Mouse (Mus musculus) forebrain, embryonic 15.5 days (tissue): ENCODE measurements around the gene Ces2e. TPM values are rescaled to one million over a fixed set of nuclear protein-coding genes. Genes with fewer than 3 reads are reported as not detected.

Experiments
- ATAC-seq: fragments of 200-750 bp; cut with Nextera tagmentation; replicated peaks from 2 replicates; pipeline ENCODE4 v1.8.0; 2017; ENCODE audit warnings: mild to moderate bottlenecking, moderate TSS enrichment, moderate library complexity
- H3K27ac ChIP-seq: fragments of 300-500 bp; sonication (generic); replicated peaks from 2 replicates; pipeline ENCODE4 v1.5.1; 2015; ENCODE audit warnings: mild to moderate bottlenecking, inconsistent platforms
- H3K27me3 ChIP-seq: fragments of 300-500 bp; sonication (generic); 2 replicates; pipeline ENCODE4 v1.6.1; 2015; ENCODE audit warnings: inconsistent platforms
- H3K36me3 ChIP-seq: fragments of 300-500 bp; sonication (generic); 2 replicates; pipeline ENCODE4 v1.6.1; 2015; ENCODE audit warnings: mild to moderate bottlenecking, inconsistent platforms
- H3K4me1 ChIP-seq: fragments of 300-500 bp; sonication (generic); 2 replicates; pipeline ENCODE4 v1.6.1; 2015; ENCODE audit warnings: inconsistent platforms
- H3K4me2 ChIP-seq: fragments of 300-500 bp; sonication (generic); replicated peaks from 2 replicates; pipeline ENCODE4 v1.6.1; 2015; ENCODE audit warnings: mild to moderate bottlenecking, inconsistent platforms
- H3K4me3 ChIP-seq: fragments of 300-500 bp; sonication (generic); 2 replicates; pipeline ENCODE4 v1.5.1; 2015; ENCODE audit warnings: mild to moderate bottlenecking, inconsistent platforms
- H3K9ac ChIP-seq: fragments of 300-500 bp; sonication (generic); replicated peaks from 2 replicates; pipeline ENCODE4 v1.6.1; 2015; ENCODE audit warnings: mild to moderate bottlenecking, inconsistent platforms
- H3K9me3 ChIP-seq: fragments of 300-500 bp; sonication (generic); 2 replicates; pipeline ENCODE4 v1.6.1; 2016; ENCODE audit warnings: inconsistent platforms
- WGBS: fragments of 180-500 bp; shearing (Covaris S2); methylation state at CpG from one replicate; pipeline ENCODE4 v1.1.7; 2015; ENCODE audit warnings: mixed read lengths; 5-methylcytosine and 5-hydroxymethylcytosine counted together
- polyA plus RNA-seq: library from polyadenylated mRNA; unstranded; fragments of >200 nt; fragmentation: Nextera tagmentation; extraction: Ambion mirVana; gene quantifications from 2 replicates; pipeline ENCODE4 v1.2.1, GENCODE M21; 2015

Ces2e gene
- polyA plus RNA-seq, 1 experiment from 2014 or later: not detected

DNA sequence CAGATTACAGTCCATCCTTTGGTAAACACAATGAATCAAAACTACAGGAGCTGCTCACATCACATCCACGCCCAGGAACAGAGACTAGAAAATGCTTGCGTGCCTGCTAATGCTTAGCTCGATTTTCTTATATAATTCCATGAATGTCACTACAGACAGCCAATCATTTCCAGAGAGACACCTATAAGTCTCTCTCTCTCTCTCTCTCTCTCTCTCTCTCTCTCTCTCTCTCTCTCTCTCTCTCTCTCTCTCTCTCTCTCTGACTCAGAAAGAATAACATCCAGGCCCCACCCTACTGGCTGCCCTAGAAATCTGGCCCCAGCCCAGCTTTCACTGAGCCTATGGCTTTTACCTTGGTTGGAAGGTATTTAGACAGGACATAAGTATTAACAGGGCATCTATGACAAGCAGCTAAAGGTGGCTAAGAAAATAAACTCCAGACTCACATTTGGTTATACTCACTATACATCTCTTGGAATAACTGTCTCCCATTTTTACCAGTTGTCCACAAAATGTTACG lies 37.4 kb downstream of the Ces2e start:
- Histone ChIP-seq H3K4me3 (no peak overlapping the region), H3K9ac (no peak overlapping the region), H3K27ac (no peak overlapping the region), H3K4me2 (no peak overlapping the region), H3K36me3 (no peaks in the 10 kb centered on the region), H3K4me1 (no peaks in the 10 kb centered on the region), H3K27me3 (no peaks in the 10 kb centered on the region), H3K9me3 (no peaks in the 10 kb centered on the region)
- no peak for ATAC-seq
- WGBS: 89% methylated on average over 4 of the region's 4 CpGs

DNA sequence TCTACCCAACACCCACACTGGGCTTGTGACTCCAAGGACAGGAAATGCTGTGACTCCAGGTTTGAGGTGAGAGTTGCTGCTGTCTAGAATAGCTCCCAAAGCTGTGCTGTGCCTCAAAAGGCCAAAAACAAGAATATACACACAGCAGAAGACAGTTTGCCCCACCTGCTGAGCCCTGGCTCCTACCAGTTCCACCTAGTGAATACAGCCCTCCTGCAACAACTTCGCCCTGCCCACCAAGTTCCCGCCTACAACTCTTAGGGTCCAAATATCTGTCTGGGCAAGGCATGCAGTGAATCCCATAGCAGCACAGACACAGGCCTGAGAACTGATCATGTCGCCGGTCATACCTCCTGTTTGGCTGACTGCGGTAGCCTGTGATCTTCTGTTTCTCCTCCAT lies 58.1 kb downstream of the Ces2e start:
- Histone ChIP-seq H3K27ac (no peak overlapping the region), H3K9ac (no peak overlapping the region), H3K4me2 (no peak overlapping the region), H3K4me1 (no peaks in the 10 kb centered on the region), H3K9me3 (no peaks in the 10 kb centered on the region), H3K27me3 (no peaks in the 10 kb centered on the region), H3K4me3 (no peak overlapping the region), H3K36me3 (no peaks in the 10 kb centered on the region)
- ATAC-seq: no peak
- 92% methylated on average over 5 of the region's 5 CpGs for WGBS

Other genes starting within 250 kb of the Ces2e start
- not detected in 2 replicates for gene Ces2a, start 192.3 kb upstream of the Ces2e start, polyA plus RNA-seq
- gene Ces2b, start 94.7 kb upstream of the Ces2e start, polyA plus RNA-seq: 0.20 TPM in 2 replicates
- gene Ces2c, start 79.2 kb upstream of the Ces2e start, polyA plus RNA-seq: not detected in 2 replicates
- not detected in 2 replicates for gene Ces2f, start 21.1 kb downstream of the Ces2e start, polyA plus RNA-seq
- gene Ces2g, start 35.5 kb downstream of the Ces2e start, polyA plus RNA-seq: not detected in 2 replicates
- not detected in 2 replicates for gene Ces2h, start 74.6 kb downstream of the Ces2e start, polyA plus RNA-seq
- gene Ces3a, start 122.3 kb downstream of the Ces2e start, polyA plus RNA-seq: not detected in 2 replicates
- not detected in 2 replicates for gene Ces3b, start 157.5 kb downstream of the Ces2e start, polyA plus RNA-seq
- gene Ces4a, start 205.5 kb downstream of the Ces2e start, polyA plus RNA-seq: 0.10 and 0.15 TPM in 2 replicates
- 33.4 and 35.4 TPM in 2 replicates for gene Cbfb, start 244.4 kb downstream of the Ces2e start, polyA plus RNA-seq